Mouse (Mus musculus): ENCODE measurements around the gene Wwp2. TPM values are rescaled to one million over a fixed set of nuclear protein-coding genes. Genes with fewer than 3 reads are reported as not detected.
A peak's percentile ranks its signal among the peaks of the same experiment; 100 is the strongest.
"Not testable (repeated sequence)": the region's sequence is repeated elsewhere in the genome, so short reads cannot be mapped to it uniquely, and the experiment has no call there.

Gene Wwp2
- polyA plus RNA-seq, 1 experiment from 2014 or later, result 28.4 TPM

- not testable (repeated sequence) for H3K9ac ChIP-seq; H3K4me2 ChIP-seq; H3K27me3 ChIP-seq (replicated peaks); H3K27ac ChIP-seq (replicated peaks); H3K36me3 ChIP-seq; ATAC-seq (ENCODE audit: extremely low read depth, insufficient number of reproducible peaks, low FRiP score, low TSS enrichment); H3K9me3 ChIP-seq; H3K4me3 ChIP-seq
- WGBS, result 85% methylated on average over 7 of the region's 7 CpGs
- H3K4me1 ChIP-seq, result peaks cover 14% of the 10 kb centered on the region
Observed at GRCm38 (mm10) chr8:107476786-107477185, 40.6 kb downstream of the Wwp2 start.

DNA sequence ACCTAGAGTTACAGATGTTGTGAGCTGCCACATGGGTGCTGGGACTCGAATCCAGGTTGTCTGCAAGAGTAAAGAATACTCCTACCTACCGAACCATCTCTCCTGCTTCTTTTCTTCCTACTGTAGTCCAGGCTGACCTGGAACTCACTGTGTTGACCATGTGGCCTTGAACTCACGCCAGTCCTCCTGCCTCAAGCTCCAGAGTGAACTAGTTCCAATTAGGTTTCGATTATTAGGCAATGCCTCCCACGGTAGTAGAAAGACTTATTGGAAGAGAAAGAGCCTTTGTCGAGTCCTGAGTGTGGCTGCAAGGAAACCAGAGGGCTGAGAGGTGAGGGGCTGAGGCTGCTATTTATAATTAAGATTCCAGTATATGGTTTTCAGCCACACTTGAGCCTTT is 42.6 kb downstream of the Wwp2 start:
- Histone ChIP-seq H3K9me3 (no peaks in the 10 kb centered on the region), H3K4me2 (no peak overlapping the region), H3K27me3 (replicated peaks) (no peaks in the 10 kb centered on the region), H3K4me1 (peaks cover under 1% of the 10 kb centered on the region), H3K27ac (replicated peaks) (no peak overlapping the region), H3K4me3 (no peak overlapping the region), H3K36me3 (peaks cover 11% of the 10 kb centered on the region), H3K9ac (no peak overlapping the region)
- 84% methylated on average over 6 of the region's 6 CpGs for WGBS
- no peak for ATAC-seq (ENCODE audit: extremely low read depth, insufficient number of reproducible peaks, low FRiP score, low TSS enrichment)

DNA sequence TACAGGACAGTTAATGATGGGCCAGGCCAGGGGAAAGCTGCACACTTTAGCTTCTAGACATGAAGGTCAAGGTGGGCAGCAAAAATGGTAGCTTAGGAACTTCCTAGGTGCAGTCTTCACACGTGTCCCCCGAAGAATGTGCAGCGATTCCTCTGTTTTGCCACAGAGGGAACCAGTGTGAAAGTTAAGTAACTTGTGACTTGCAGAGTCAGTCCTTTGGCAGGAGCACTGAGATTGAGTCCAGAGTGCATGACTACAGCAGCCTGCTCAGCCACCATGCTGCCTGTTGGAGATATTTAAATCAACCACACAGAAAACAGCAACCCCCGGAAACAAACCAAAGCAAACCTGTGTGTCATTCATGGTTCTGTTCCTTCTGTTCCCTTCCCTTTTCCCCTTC is 44.3 kb downstream of the Wwp2 start:
- 85% methylated on average over 4 of the region's 4 CpGs for WGBS
- H3K9me3 ChIP-seq, result no peaks in the 10 kb centered on the region
- peaks cover 12% of the 10 kb centered on the region for H3K36me3 ChIP-seq

GRCm38 (mm10) chr8:107483250-107483649 is 47.1 kb downstream of the Wwp2 start:
- Histone ChIP-seq H3K4me1 (0 out of 2 replicates have a peak, but pooled peaks cover 3% of the 10 kb centered on the region), H3K9ac (no peak overlapping the region), H3K4me3 (no peak overlapping the region), H3K27me3 (replicated peaks) (no peaks in the 10 kb centered on the region), H3K9me3 (no peaks in the 10 kb centered on the region), H3K4me2 (no peak overlapping the region), H3K36me3 (peaks cover 24% of the 10 kb centered on the region), H3K27ac (replicated peaks) (no peak overlapping the region)
- ATAC-seq (ENCODE audit: extremely low read depth, insufficient number of reproducible peaks, low FRiP score, low TSS enrichment), result no peak
- 82% methylated on average over 8 of the region's 8 CpGs for WGBS

More for the DNA sequence above, 44.3 kb downstream of the Wwp2 start:
- Histone ChIP-seq H3K9ac (no peak overlapping the region), H3K27ac (replicated peaks) (no peak overlapping the region), H3K27me3 (replicated peaks) (no peaks in the 10 kb centered on the region), H3K4me1 (no peaks in the 10 kb centered on the region), H3K4me3 (no peak overlapping the region), H3K4me2 (no peak overlapping the region)
- no peak for ATAC-seq (ENCODE audit: extremely low read depth, insufficient number of reproducible peaks, low FRiP score, low TSS enrichment)

- no peak for ATAC-seq (ENCODE audit: extremely low read depth, insufficient number of reproducible peaks, low FRiP score, low TSS enrichment)
Observed at GRCm38 (mm10) chr8:107484956-107485355, 48.8 kb downstream of the Wwp2 start.

DNA sequence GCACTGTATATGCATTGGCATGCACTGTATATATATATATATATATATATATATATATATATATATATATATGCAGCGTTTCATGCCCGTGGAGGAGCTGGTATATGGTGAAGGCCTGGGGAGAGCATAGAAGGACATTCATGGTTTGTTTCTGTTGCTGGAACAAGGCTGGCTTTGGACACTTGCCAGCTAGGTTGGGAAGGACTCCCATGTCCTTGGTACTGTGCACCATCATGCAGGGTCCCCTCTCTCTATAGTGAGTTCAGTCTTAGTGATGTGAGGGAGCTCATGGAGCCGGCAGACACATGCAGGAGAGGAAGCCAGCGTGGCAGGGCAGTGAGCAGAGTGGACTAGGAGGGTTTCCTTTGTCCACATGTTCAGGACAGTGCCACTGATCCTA is 52.4 kb downstream of the Wwp2 start:
- ATAC-seq (ENCODE audit: extremely low read depth, insufficient number of reproducible peaks, low FRiP score, low TSS enrichment), result 0 out of 2 replicates have a peak, but pooled peaks have one; percentile 6
- 86% methylated on average over 4 of the region's 4 CpGs for WGBS

More at GRCm38 (mm10) chr8:107484956-107485355, 48.8 kb downstream of the Wwp2 start:
- Histone ChIP-seq H3K9ac (no peak overlapping the region), H3K36me3 (peaks cover 24% of the 10 kb centered on the region), H3K4me3 (no peak overlapping the region), H3K9me3 (no peaks in the 10 kb centered on the region), H3K4me2 (no peak overlapping the region), H3K27ac (replicated peaks) (no peak overlapping the region), H3K4me1 (peaks cover 19% of the 10 kb centered on the region), H3K27me3 (replicated peaks) (no peaks in the 10 kb centered on the region)

DNA sequence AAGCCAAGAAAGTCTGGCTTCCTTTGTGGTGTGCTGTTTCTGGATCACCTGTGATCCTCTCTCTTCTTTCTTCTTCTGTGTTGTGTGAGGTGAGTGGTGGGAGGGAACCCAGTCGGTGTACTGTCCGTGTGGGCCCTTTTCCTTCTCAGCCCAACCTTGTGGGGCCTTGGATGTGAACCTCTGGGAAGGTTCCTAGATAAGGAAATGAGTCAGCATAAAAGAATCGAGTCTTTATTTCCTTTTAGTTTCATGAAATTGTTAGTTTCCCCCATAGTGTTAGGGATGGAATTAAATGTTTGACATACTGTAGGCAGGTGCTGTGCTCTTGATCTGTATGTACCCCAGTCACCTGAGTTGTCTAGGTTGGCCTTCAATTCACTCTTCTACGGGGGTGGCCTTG is 52.9 kb downstream of the Wwp2 start:
- H3K4me3 ChIP-seq, result no peak overlapping the region
- peaks cover 13% of the 10 kb centered on the region for H3K36me3 ChIP-seq
- H3K4me2 ChIP-seq, result no peak overlapping the region
- ATAC-seq (ENCODE audit: extremely low read depth, insufficient number of reproducible peaks, low FRiP score, low TSS enrichment), result no peak
- H3K4me1 ChIP-seq, result peaks cover 36% of the 10 kb centered on the region
- H3K9me3 ChIP-seq, result no peaks in the 10 kb centered on the region
- WGBS, result 49% methylated on average over 4 of the region's 4 CpGs
- no peak overlapping the region for H3K9ac ChIP-seq
- H3K27me3 ChIP-seq (replicated peaks), result no peaks in the 10 kb centered on the region
- H3K27ac ChIP-seq (replicated peaks), result peak overlapping the region; percentile 65

More for the DNA sequence above, 52.4 kb downstream of the Wwp2 start:
- H3K4me2 ChIP-seq, result no peak overlapping the region
- H3K9ac ChIP-seq, result no peak overlapping the region
- peaks cover 15% of the 10 kb centered on the region for H3K36me3 ChIP-seq
- H3K27ac ChIP-seq (replicated peaks), result peak overlapping the region; percentile 65
- no peak overlapping the region for H3K4me3 ChIP-seq
- H3K4me1 ChIP-seq, result peaks cover 36% of the 10 kb centered on the region
- no peaks in the 10 kb centered on the region for H3K9me3 ChIP-seq
- no peaks in the 10 kb centered on the region for H3K27me3 ChIP-seq (replicated peaks)

DNA sequence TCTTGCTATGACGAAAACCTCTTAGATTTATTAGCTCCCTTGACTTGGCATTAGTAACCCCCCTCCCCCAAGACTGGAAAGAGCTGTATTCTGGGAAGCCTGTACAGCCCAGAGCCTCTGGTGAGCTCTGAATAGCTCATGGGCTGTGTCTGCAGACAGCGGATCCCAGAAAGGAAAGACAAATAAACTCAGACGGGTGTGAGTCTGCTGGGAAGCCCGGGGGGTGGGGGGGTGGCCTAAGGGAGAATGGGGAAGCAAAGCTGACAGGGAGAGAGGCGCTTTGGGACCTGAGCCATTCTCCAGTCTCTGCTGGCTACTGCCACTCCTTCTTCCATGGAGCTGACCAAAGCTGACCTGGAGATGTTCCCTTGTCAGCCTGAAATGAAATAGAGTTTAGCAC is 53.8 kb downstream of the Wwp2 start:
- no peaks in the 10 kb centered on the region for H3K9me3 ChIP-seq
- 14% methylated on average over 5 of the region's 5 CpGs for WGBS
- peaks cover 36% of the 10 kb centered on the region for H3K4me1 ChIP-seq
- peak overlapping the region; percentile 65 for H3K27ac ChIP-seq (replicated peaks)
- no peak overlapping the region for H3K4me3 ChIP-seq
- 0 out of 2 replicates have a peak overlapping the region, but pooled peaks have one; percentile 24 for H3K4me2 ChIP-seq
- peaks cover 13% of the 10 kb centered on the region for H3K36me3 ChIP-seq
- H3K9ac ChIP-seq, result peak overlapping the region; percentile 12; the same call in 1 of the 2 replicates
- ATAC-seq (ENCODE audit: extremely low read depth, insufficient number of reproducible peaks, low FRiP score, low TSS enrichment), result no peak; the same call in 1 of the 2 replicates
- no peaks in the 10 kb centered on the region for H3K27me3 ChIP-seq (replicated peaks)

DNA sequence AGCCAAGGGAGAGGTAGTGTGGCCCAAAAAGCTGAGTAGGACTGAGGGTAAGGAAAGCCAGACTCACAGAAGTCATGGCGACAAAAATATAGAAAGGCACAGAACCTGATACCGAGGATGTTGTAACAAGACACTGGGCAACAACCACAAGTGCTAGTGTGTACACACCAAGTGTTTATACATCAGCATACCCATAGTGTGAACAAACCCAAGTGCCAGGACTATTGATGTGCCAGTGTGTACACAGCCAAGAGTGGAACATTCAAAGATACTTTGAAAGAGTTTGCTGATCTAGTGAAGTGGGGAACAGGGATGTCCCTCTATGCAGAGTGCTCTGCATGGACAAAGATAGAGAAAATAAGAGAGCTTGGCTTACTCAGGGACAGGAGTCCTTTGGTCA is 54.5 kb downstream of the Wwp2 start:
- no peak overlapping the region for H3K9ac ChIP-seq
- H3K4me2 ChIP-seq, result no peak overlapping the region
- no peak for ATAC-seq (ENCODE audit: extremely low read depth, insufficient number of reproducible peaks, low FRiP score, low TSS enrichment)
- no peak overlapping the region for H3K4me3 ChIP-seq
- H3K36me3 ChIP-seq, result peaks cover 10% of the 10 kb centered on the region
- no peaks in the 10 kb centered on the region for H3K27me3 ChIP-seq (replicated peaks)
- H3K9me3 ChIP-seq, result no peaks in the 10 kb centered on the region
- H3K27ac ChIP-seq (replicated peaks), result peak overlapping the region; percentile 13; the same call in 1 of the 2 replicates
- WGBS, result 76% methylated on average over 2 of the region's 2 CpGs
- peaks cover 36% of the 10 kb centered on the region for H3K4me1 ChIP-seq

DNA sequence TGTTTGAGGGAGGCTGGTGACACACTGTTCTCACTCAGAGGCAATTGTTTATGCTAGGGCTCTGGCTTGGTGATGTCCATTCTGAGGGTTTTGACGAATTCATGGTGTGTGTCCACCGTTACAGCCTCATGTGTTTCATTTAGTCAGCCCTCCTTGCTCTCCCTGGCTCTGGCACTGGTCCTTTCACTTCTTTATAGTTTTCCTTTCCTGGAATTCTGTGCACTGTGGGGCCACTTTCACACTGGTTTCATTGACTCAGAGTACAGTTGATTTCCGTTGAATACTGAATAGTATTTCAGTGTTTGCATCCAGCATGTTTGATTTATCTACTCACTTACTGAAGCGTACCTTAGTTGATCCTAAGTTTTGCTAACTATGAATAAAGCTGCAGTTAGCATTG is 55.0 kb downstream of the Wwp2 start:
- H3K27me3 ChIP-seq (replicated peaks), result no peaks in the 10 kb centered on the region
- H3K4me1 ChIP-seq, result peaks cover 36% of the 10 kb centered on the region
- H3K9ac ChIP-seq, result no peak overlapping the region
- WGBS, result 72% methylated on average over 4 of the region's 4 CpGs
- no peak overlapping the region for H3K4me2 ChIP-seq
- no peak overlapping the region; the same call in 1 of the 2 replicates for H3K27ac ChIP-seq (replicated peaks)
- ATAC-seq (ENCODE audit: extremely low read depth, insufficient number of reproducible peaks, low FRiP score, low TSS enrichment), result no peak
- H3K36me3 ChIP-seq, result 0 out of 2 replicates have a peak, but pooled peaks cover 7% of the 10 kb centered on the region
- no peaks in the 10 kb centered on the region for H3K9me3 ChIP-seq
- no peak overlapping the region for H3K4me3 ChIP-seq

- Histone ChIP-seq H3K9me3 (no peaks in the 10 kb centered on the region), H3K27ac (replicated peaks) (no peak overlapping the region), H3K27me3 (replicated peaks) (no peaks in the 10 kb centered on the region), H3K4me2 (no peak overlapping the region), H3K4me1 (peaks cover 36% of the 10 kb centered on the region), H3K9ac (no peak overlapping the region), H3K4me3 (no peak overlapping the region), H3K36me3 (0 out of 2 replicates have a peak, but pooled peaks cover under 1% of the 10 kb centered on the region)
- no peak for ATAC-seq (ENCODE audit: extremely low read depth, insufficient number of reproducible peaks, low FRiP score, low TSS enrichment)
Observed at GRCm38 (mm10) chr8:107491831-107492230, 55.7 kb downstream of the Wwp2 start.

- H3K36me3 ChIP-seq, result no peaks in the 10 kb centered on the region
- no peak for ATAC-seq (ENCODE audit: extremely low read depth, insufficient number of reproducible peaks, low FRiP score, low TSS enrichment)
- 88% methylated on average over 5 of the region's 5 CpGs for WGBS
- H3K27ac ChIP-seq (replicated peaks), result no peak overlapping the region
- H3K27me3 ChIP-seq (replicated peaks), result no peaks in the 10 kb centered on the region
- H3K4me2 ChIP-seq, result no peak overlapping the region
- H3K4me1 ChIP-seq, result peaks cover 44% of the 10 kb centered on the region
- no peaks in the 10 kb centered on the region for H3K9me3 ChIP-seq
- H3K4me3 ChIP-seq, result no peak overlapping the region
- no peak overlapping the region for H3K9ac ChIP-seq
Observed at GRCm38 (mm10) chr8:107492802-107493201, 56.6 kb downstream of the Wwp2 start.
